In genomic region chr11:62554163-62554855, GRCm38 (mm10) we compare ENCODE assay signal across 8 mouse cellular contexts. TPM values are rescaled to one million over a fixed set of nuclear protein-coding genes. Genes with fewer than 3 reads are reported as not detected.
DNase-seq lines count a peak whose midpoint lies in the region; ATAC-seq and TF ChIP-seq lines count a peak whose summit lies in the region.

No protein-coding gene starts in this region.

- TF ChIP-seq POLR2A in MEL (IDR thresholded peaks at IDR 0.05; ENCODE audit: control insufficient read depth in 1 of 2, insufficient read depth in 1 of 2, low read depth in 1 of 2, low read length in 2 of 2, poor library complexity in 1 of 2): peak; percentile 17 to 63; a peak in 3 of 4 replicates

- H3K27ac ChIP-seq in heart, postnatal 0 days (ENCODE audit: low read depth): no peak overlapping the region
- no peak overlapping the region for H3K27ac ChIP-seq in MEL (ENCODE audit: control insufficient read depth, low read depth, low read length)
- H3K27ac ChIP-seq in hindbrain, embryonic 12.5 days: no peak overlapping the region
- no peak overlapping the region for H3K27ac ChIP-seq in midbrain, embryonic 12.5 days (replicated peaks)

- WGBS in heart, postnatal 0 days: 66% methylated on average over 5 of the region's 5 CpGs
- WGBS in hindbrain, embryonic 12.5 days: 76% methylated on average over 5 of the region's 5 CpGs
- WGBS in midbrain, embryonic 12.5 days: 71% methylated on average over 5 of the region's 5 CpGs

- no peaks in the 10 kb centered on the region for H3K9me3 ChIP-seq in heart, postnatal 0 days (replicated peaks; ENCODE audit: control insufficient read depth, low read length)
- no peaks in the 10 kb centered on the region for H3K9me3 ChIP-seq in MEL (replicated peaks; ENCODE audit: insufficient read depth, low read length)
- no peaks in the 10 kb centered on the region for H3K9me3 ChIP-seq in hindbrain, embryonic 12.5 days (replicated peaks)
- H3K9me3 ChIP-seq in midbrain, embryonic 12.5 days: no peaks in the 10 kb centered on the region

- H3K27me3 ChIP-seq in heart, postnatal 0 days (ENCODE audit: control insufficient read depth, insufficient read depth, low read length): no peaks in the 10 kb centered on the region
- no peaks in the 10 kb centered on the region for H3K27me3 ChIP-seq in MEL (ENCODE audit: control insufficient read depth in 1 of 2, insufficient read depth in 2 of 2, low read length in 2 of 2)
- H3K27me3 ChIP-seq in hindbrain, embryonic 12.5 days: no peaks in the 10 kb centered on the region
- H3K27me3 ChIP-seq in midbrain, embryonic 12.5 days: no peaks in the 10 kb centered on the region

- TF ChIP-seq CTCF in heart, postnatal 0 days (IDR thresholded peaks at IDR 0.05; ENCODE audit: low read depth): no peak
- no peak for TF ChIP-seq CTCF in MEL (IDR thresholded peaks at IDR 0.05 in 2 of 3, conservative IDR thresholded peaks at IDR 0.05 in 1 of 3; ENCODE audit: control insufficient read depth in 1 of 3, insufficient read depth in 1 of 3, low read depth in 2 of 3, low read length in 3 of 3, poor library complexity in 1 of 3, severe bottlenecking in 1 of 3)

- H3K79me2 ChIP-seq in MEL (ENCODE audit: control insufficient read depth, insufficient read depth, low read length, poor library complexity): peaks cover 27% of the 10 kb centered on the region

- peaks cover 24% of the 10 kb centered on the region for H3K4me1 ChIP-seq in heart, postnatal 0 days (ENCODE audit: control insufficient read depth, insufficient read depth)
- peaks cover 5 to 19% of the 10 kb centered on the region in 2 experiments; a peak in 3 of 4 replicates for H3K4me1 ChIP-seq in MEL (ENCODE audit: control insufficient read depth in 1 of 2, insufficient read depth in 2 of 2, low read length in 2 of 2)
- H3K4me1 ChIP-seq in hindbrain, embryonic 12.5 days: peaks cover 31% of the 10 kb centered on the region
- peaks cover 32% of the 10 kb centered on the region for H3K4me1 ChIP-seq in midbrain, embryonic 12.5 days

- no peak for TF ChIP-seq EP300 in heart, postnatal 0 days (IDR thresholded peaks at IDR 0.05; ENCODE audit: low read depth)
- no peak for TF ChIP-seq EP300 in MEL (IDR thresholded peaks at IDR 0.05; ENCODE audit: low read depth in 1 of 2, low read length in 2 of 2)

- no peak for TF ChIP-seq RAD21 in MEL (IDR thresholded peaks at IDR 0.05; ENCODE audit: low read depth, low read length)

- peak overlapping the region; percentile 87 for H3K4me2 ChIP-seq in heart, postnatal 0 days (ENCODE audit: low read depth, low read length)
- H3K4me2 ChIP-seq in hindbrain, embryonic 12.5 days (replicated peaks): peak overlapping the region; percentile 98
- H3K4me2 ChIP-seq in midbrain, embryonic 12.5 days (replicated peaks): peak overlapping the region; percentile 96

- no peak for DNase-seq in heart, postnatal 0 days (ENCODE audit: low spot score)
- DNase-seq in heart, adult 8-10 months (ENCODE audit: low spot score): no peak
- peak; percentile 52 for DNase-seq in MEL (ENCODE audit: low read depth, low spot score)
- no peak for DNase-seq in embryo, embryonic 11 days
- no peak for DNase-seq in spleen, postnatal 36 days (ENCODE audit: low spot score in 2 of 2)
- DNase-seq in layer of hippocampus, adult 9-11 months: no peak

- H3K9ac ChIP-seq in heart, postnatal 0 days (replicated peaks; ENCODE audit: low read depth, low read length): peak overlapping the region; percentile 48; the same call in 1 of the 2 replicates
- H3K9ac ChIP-seq in MEL (ENCODE audit: control insufficient read depth, low read depth, low read length, poor library complexity, severe bottlenecking): peak overlapping the region; percentile 66
- peak overlapping the region; percentile 47 for H3K9ac ChIP-seq in hindbrain, embryonic 12.5 days
- H3K9ac ChIP-seq in midbrain, embryonic 12.5 days (replicated peaks): peak overlapping the region; percentile 56

- peaks cover 18% of the 10 kb centered on the region for H3K36me3 ChIP-seq in heart, postnatal 0 days (replicated peaks; ENCODE audit: control insufficient read depth, insufficient read depth, low read length)
- peaks cover 10 to 25% of the 10 kb centered on the region in 2 experiments for H3K36me3 ChIP-seq in MEL (ENCODE audit: control insufficient read depth in 1 of 2, insufficient read depth in 2 of 2, low read length in 2 of 2)
- peaks cover 20% of the 10 kb centered on the region; the same call in 1 of the 2 replicates for H3K36me3 ChIP-seq in hindbrain, embryonic 12.5 days
- peaks cover 29% of the 10 kb centered on the region for H3K36me3 ChIP-seq in midbrain, embryonic 12.5 days

- ATAC-seq in heart, postnatal 0 days (ENCODE audit: insufficient read depth, low read depth): no peak
- ATAC-seq in hindbrain, embryonic 12.5 days (ENCODE audit: low FRiP score): no peak
- ATAC-seq in midbrain, embryonic 12.5 days (ENCODE audit: low FRiP score, low read depth): no peak

- peak overlapping the region; percentile 55 for H3K4me3 ChIP-seq in heart, postnatal 0 days (ENCODE audit: low read depth, low read length)
- H3K4me3 ChIP-seq in MEL (ENCODE audit: control insufficient read depth in 1 of 2, insufficient read depth in 1 of 2, low read depth in 2 of 2, low read length in 2 of 2): peak overlapping the region; percentile 58 to 73
- H3K4me3 ChIP-seq in hindbrain, embryonic 12.5 days: peak overlapping the region; percentile 47
- peak overlapping the region; percentile 57 for H3K4me3 ChIP-seq in midbrain, embryonic 12.5 days

TF ChIP-seq in MEL, 35 proteins besides CTCF, POLR2A, EP300 and RAD21:
- no peak for TF ChIP-seq JUND (IDR thresholded peaks at IDR 0.05; ENCODE audit: low read depth, low read length)
- TF ChIP-seq CHD1 (IDR thresholded peaks at IDR 0.05; ENCODE audit: low read depth, low read length): no peak; the same call in 1 of the 2 replicates
- TF ChIP-seq MEF2A (IDR thresholded peaks at IDR 0.05; ENCODE audit: extremely low read depth, insufficient replicate concordance, low read depth, low read length, poor library complexity, severe bottlenecking): no peak
- peak; percentile 2 for TF ChIP-seq CHD2 (IDR thresholded peaks at IDR 0.05; ENCODE audit: low read length)
- no peak for TF ChIP-seq TAL1 (IDR thresholded peaks at IDR 0.05; ENCODE audit: low read length)
- no peak for TF ChIP-seq RCOR1 (IDR thresholded peaks at IDR 0.05; ENCODE audit: low read depth, low read length)
- TF ChIP-seq ZC3H11A (IDR thresholded peaks at IDR 0.05; ENCODE audit: low read depth, low read length): no peak
- TF ChIP-seq MAFK (IDR thresholded peaks at IDR 0.05; ENCODE audit: borderline replicate concordance, low read depth, low read length): 0 out of 2 replicates have a peak, but pooled peaks have one; percentile 21
- peak; percentile 34; the same call in 1 of the 2 replicates for TF ChIP-seq E2F4 (IDR thresholded peaks at IDR 0.05; ENCODE audit: borderline replicate concordance, low read depth, low read length)
- TF ChIP-seq SMC3 (IDR thresholded peaks at IDR 0.05; ENCODE audit: low read depth, low read length): no peak
- peak; percentile 88 for TF ChIP-seq ZNF384 (IDR thresholded peaks at IDR 0.05; ENCODE audit: low read depth, low read length)
- 0 out of 2 replicates have a peak, but pooled peaks have one; percentile 13 for TF ChIP-seq BHLHE40 (IDR thresholded peaks at IDR 0.05; ENCODE audit: borderline replicate concordance, low read depth, low read length)
- TF ChIP-seq GATA1 (IDR thresholded peaks at IDR 0.05; ENCODE audit: low read depth, low read length): no peak
- TF ChIP-seq MYC (IDR thresholded peaks at IDR 0.05; ENCODE audit: low read depth, low read length): no peak
- TF ChIP-seq POLR2AphosphoS2 (IDR thresholded peaks at IDR 0.05; ENCODE audit: low read length): peak; percentile 94
TF ChIP-seq in MEL: peak in this region for 6.

RNA-seq across cellular contexts. Expression of gene Ubb, which starts 3.3 kb away (rescaled TPM):
- total RNA-seq in heart, postnatal 0 days (2014; rRNA removed; ENCODE audit: low replicate concordance): 704 and 828 TPM in 2 replicates
- polyA plus RNA-seq in heart, postnatal 0 days (2015; fragmentation: Nextera tagmentation; extraction: Ambion mirVana): 1,871 and 2,053 TPM in 2 replicates
- 100 to 1,000 TPM; 692 to 761 (median 719) TPM for total RNA-seq in heart, adult 8-10 months (2022)
- 1,877 and 1,965 TPM in 2 replicates for total RNA-seq in MEL (2012; rRNA removed)
- 1,000 to 10,000 TPM in 1 of 2 experiments, not detected in 1; 1,800 TPM for polyA plus RNA-seq in MEL (2012; ENCODE audit: insufficient read depth in 1 of 2, insufficient read length in 2 of 2, low read depth in 1 of 2, low replicate concordance in 2 of 2, missing spikeins in 1 of 2)
- 3,674 and 3,736 TPM in 2 replicates for polyA plus RNA-seq in hindbrain, embryonic 12.5 days (2016; fragmentation: Nextera tagmentation; extraction: Ambion mirVana)
- 3,778 and 3,810 TPM in 2 replicates for polyA plus RNA-seq in midbrain, embryonic 12.5 days (2016; fragmentation: Nextera tagmentation; extraction: Ambion mirVana)

RNA-seq across cellular contexts. Expression of gene Cenpv, which starts 15.2 kb away (rescaled TPM):
- total RNA-seq in heart, postnatal 0 days (2014; rRNA removed; ENCODE audit: low replicate concordance): 19.1 and 111 TPM in 2 replicates
- polyA plus RNA-seq in heart, postnatal 0 days (2015; fragmentation: Nextera tagmentation; extraction: Ambion mirVana): 13.1 and 14.6 TPM in 2 replicates
- 10 to 100 TPM; 21.2 to 27.5 (median 24.5) TPM for total RNA-seq in heart, adult 8-10 months (2022)
- 150 and 178 TPM in 2 replicates for total RNA-seq in MEL (2012; rRNA removed)
- polyA plus RNA-seq in MEL (2012; ENCODE audit: insufficient read depth in 1 of 2, insufficient read length in 2 of 2, low read depth in 1 of 2, low replicate concordance in 2 of 2, missing spikeins in 1 of 2): 1,000 to 10,000 TPM in 1 of 2 experiments, 100 to 1,000 TPM in 1; 149 to 2,878 TPM
- polyA plus RNA-seq in hindbrain, embryonic 12.5 days (2016; fragmentation: Nextera tagmentation; extraction: Ambion mirVana): 47.2 and 51.6 TPM in 2 replicates
- polyA plus RNA-seq in midbrain, embryonic 12.5 days (2016; fragmentation: Nextera tagmentation; extraction: Ambion mirVana): 73.6 and 86.9 TPM in 2 replicates

RNA-seq across cellular contexts. Expression of gene Trpv2, which starts 20.0 kb away (rescaled TPM):
- 6.4 and 7.7 TPM in 2 replicates for total RNA-seq in heart, postnatal 0 days (2014; rRNA removed; ENCODE audit: low replicate concordance)
- polyA plus RNA-seq in heart, postnatal 0 days (2015; fragmentation: Nextera tagmentation; extraction: Ambion mirVana): 2.6 and 3.0 TPM in 2 replicates
- total RNA-seq in heart, adult 8-10 months (2022): 1 to 10 TPM; 1.6 to 4.1 (median 1.8) TPM
- total RNA-seq in MEL (2012; rRNA removed): 30.4 and 32.0 TPM in 2 replicates
- polyA plus RNA-seq in MEL (2012; ENCODE audit: insufficient read depth in 1 of 2, insufficient read length in 2 of 2, low read depth in 1 of 2, low replicate concordance in 2 of 2, missing spikeins in 1 of 2): 10 to 100 TPM in 1 of 2 experiments, not detected in 1; 30.0 TPM
- polyA plus RNA-seq in hindbrain, embryonic 12.5 days (2016; fragmentation: Nextera tagmentation; extraction: Ambion mirVana): 10.8 and 14.3 TPM in 2 replicates
- polyA plus RNA-seq in midbrain, embryonic 12.5 days (2016; fragmentation: Nextera tagmentation; extraction: Ambion mirVana): 10.9 and 12.7 TPM in 2 replicates
